Mouse (Mus musculus) CD4-positive, CD25-positive, alpha-beta regulatory T cell, adult 2 months (primary cell): ENCODE results near the gene Lemd1.
A peak's percentile ranks its signal among the peaks of the same experiment; 100 is the strongest.
"Not testable (repeated sequence)": the region's sequence is repeated elsewhere in the genome, so short reads cannot be mapped to it uniquely, and the experiment has no call there.

Source experiments
- DNase-seq: peaks from one replicate; pipeline ENCODE4 v3.0.0-alpha.2; 2012; ENCODE audit warnings: low read depth, low spot score

Gene Lemd1

GRCm38 (mm10) chr1:132191093-132191785 lies at the start of gene Lemd1, which contains the start of gene AC124108.1:
Lemd1 (plus strand) TSS chr1:132191431.
AC124108.1 (plus strand) TSS chr1:132191457.
- no peak for DNase-seq

GRCm38 (mm10) chr1:132141753-132142152 lies 49.5 kb upstream of the Lemd1 start:
- DNase-seq, result no peak

- DNase-seq, result no peak
Measured at GRCm38 (mm10) chr1:132143079-132143478, 48.2 kb upstream of the Lemd1 start.

GRCm38 (mm10) chr1:132143730-132144129 lies 47.5 kb upstream of the Lemd1 start:
- DNase-seq, result no peak

DNA sequence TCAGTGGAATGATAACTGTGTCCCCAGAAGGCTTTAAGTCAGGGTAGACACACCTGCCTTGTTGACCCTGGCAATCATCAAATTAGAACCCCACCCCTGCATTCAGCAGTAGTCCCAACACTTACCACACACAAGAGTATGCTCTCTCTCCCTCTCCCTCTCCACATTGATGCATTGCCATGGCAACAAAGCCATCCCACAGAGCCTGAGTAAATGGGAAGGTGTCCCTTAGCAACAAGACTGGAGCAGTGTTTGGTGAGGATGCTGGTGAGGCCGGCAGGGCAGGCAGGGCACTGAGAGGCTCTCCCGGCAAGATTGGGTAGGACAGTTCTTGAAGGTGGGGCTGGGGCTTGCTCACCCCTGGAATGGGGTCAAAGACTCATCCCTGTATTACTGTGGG lies 47.0 kb upstream of the Lemd1 start:
- DNase-seq, result no peak

- DNase-seq, result no peak
Measured at GRCm38 (mm10) chr1:132144837-132145236, 46.4 kb upstream of the Lemd1 start.

GRCm38 (mm10) chr1:132145973-132146685 lies 45.1 kb upstream of the Lemd1 start:
- no peak for DNase-seq

DNA sequence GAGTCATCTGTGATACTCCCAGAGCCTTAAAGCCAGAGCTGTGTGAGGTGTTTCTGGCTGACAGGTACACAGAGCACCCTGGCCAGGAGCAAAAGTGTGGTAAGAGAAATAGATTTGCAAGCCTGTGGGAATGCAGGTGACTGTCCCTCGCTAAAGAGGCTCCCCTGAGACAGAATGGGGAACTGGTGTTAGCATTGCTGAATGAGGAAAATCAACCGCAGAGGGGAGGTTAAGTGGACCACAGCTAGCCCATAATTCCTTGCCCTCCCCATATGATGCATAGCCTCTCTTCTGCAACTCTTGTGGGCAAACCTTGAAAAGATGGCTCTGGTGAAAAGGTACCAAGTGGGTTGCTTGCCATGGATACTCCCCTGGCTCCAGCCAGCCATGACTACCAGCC lies 41.8 kb upstream of the Lemd1 start:
- DNase-seq, result no peak

GRCm38 (mm10) chr1:132150171-132150570 lies 41.1 kb upstream of the Lemd1 start:
- no peak for DNase-seq

DNA sequence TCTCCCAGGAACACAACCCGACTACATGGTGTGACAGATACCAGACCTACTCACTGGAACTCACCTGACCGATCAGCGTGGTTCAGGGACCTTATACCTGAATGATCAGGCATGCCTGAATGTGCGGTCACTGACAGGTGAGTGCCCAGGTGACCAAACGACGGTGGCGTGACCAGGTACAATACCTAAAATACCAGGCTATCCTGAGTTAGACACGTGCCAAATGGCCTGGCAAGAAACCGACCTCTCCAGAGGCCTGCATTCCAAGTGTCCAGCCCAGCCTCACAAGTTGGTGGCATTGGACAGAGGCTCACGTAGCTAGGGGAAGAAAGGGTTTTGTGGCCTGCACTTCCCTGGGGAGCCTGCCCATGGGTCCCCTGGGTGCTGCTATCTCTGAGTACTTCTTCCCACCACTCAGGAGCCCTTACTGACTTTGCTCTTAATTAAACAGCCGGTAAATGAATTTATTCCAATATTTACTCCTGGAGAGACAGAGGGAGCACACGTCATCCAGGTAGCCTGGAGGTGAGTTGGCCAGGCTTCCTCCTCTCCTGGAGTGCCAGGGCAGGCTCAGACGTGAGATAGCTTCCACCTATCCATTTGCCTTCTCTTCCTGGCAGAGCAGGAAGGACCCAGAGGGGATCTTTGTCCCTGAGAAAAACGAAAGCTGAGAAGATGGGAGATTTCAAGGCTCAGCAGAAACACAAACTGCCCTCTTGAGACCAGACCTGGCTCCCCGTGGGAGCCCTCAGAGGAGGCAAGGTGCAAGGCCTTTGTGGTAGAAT lies 40.2 kb upstream of the Lemd1 start:
- no peak for DNase-seq

GRCm38 (mm10) chr1:132151908-132152307 lies 39.3 kb upstream of the Lemd1 start:
- DNase-seq, result no peak

DNA sequence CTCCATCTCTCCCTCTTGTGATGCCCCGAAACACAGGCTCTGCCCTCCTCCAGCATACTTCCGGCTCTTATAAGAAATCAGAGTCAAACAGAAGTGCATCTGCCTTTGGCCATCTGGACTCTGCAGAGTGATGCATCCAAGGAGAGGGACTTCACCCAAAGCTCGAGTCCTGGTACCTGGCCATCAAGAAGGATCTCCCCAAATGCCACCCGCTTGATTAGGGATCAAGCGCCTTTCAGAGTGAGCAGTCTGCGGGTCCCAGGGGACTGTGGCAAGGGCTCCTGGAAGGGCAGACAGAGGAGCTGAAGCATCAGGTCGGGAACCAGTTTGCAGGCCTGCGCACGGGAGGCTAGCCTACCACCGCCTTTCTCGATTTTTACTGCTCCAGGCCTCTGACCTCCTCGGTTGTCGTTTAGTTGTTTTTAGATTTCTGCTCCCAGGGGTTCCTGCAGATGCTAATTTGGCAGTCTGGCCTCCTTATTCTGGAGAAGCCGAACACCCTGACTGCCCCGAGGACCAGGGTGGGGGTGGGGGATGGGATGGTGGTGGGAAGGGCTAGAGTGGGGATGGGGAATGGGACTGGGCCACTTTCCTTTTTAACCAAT lies 38.0 kb upstream of the Lemd1 start:
- no peak for DNase-seq

DNA sequence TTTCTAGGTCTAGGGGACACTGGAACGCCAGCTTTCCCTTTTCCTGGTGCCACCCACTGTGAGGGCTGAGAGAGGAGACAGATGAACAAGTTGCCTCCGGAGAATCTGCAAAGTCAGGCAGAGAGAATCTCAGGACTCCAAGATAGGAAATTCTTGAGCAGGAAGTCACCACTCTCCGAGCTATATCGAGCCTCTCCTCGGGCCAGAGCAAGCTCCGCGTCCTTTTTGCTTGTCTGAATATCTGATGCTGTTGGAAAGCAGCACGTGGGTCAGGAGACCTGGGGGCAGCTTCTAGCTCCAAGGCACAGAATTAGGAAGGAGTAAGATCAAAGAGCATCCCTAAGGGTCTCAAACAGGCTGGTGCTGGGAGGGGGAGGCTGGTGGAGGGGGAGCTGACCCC lies 37.5 kb upstream of the Lemd1 start:
- DNase-seq, result no peak

- DNase-seq, result peak; percentile 90
Measured at GRCm38 (mm10) chr1:132155737-132156136, 35.5 kb upstream of the Lemd1 start.

- DNase-seq, result peak; percentile 82
Measured at GRCm38 (mm10) chr1:132157016-132157781, 34.0 kb upstream of the Lemd1 start.

- DNase-seq, result no peak
Measured at GRCm38 (mm10) chr1:132157808-132158207, 33.4 kb upstream of the Lemd1 start.

- DNase-seq, result no peak
Measured at GRCm38 (mm10) chr1:132158741-132159140, 32.5 kb upstream of the Lemd1 start.

DNA sequence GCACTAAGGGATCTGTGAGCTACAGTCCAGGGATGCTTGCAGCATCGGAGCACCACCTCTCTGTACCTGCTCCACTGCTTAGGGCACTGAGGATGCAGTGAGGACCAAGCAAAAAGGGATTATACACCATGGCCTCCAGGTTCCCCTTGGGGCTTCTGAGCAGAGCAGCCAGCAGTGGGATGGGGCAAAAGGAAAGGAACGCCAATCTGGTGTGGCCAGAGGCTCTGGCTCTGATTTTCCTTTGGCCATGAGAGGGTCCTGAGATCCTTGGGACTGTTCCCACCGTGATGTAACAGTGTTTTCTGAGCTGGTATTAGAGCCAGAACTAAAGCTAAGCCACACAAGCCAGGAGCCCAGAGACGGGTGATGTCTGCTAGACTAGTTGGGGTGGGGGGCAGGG lies 31.6 kb upstream of the Lemd1 start:
- no peak for DNase-seq

- no peak for DNase-seq
Measured at GRCm38 (mm10) chr1:132161211-132161880, 29.9 kb upstream of the Lemd1 start.

DNA sequence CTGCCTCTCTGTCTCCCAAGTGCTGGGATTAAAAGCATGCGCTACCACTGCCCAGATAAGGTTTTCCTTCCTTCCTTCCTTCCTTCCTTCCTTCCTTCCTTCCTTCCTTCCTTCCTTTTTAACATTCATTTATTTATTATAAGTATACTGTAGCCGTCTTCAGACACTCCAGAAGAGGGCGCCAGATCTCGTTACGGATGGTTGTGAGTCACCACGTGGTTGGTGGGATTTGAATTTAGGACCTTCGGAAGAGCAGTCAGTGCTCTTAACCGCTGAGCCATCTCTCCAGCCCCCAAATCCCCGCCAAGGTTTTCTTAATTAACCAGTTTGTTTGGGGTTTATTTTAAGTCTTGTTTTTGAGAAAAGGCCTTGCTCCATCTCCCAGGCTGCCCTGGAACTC lies 28.6 kb upstream of the Lemd1 start:
- DNase-seq, result not testable (repeated sequence)
